Mouse (Mus musculus) embryonic stem cell, embryonic (primary cell): ENCODE measurements around the gene Bap1.

Experiments
- CTCF ChIA-PET, 4 experiments: fragments of 300-600 bp in 2 of 4; fragments of 350-600 bp in 2 of 4; sonication (Branson Sonifier 250); formaldehyde crosslinking; loops; one replicate each; lab custom pipeline; 2022; ENCODE audit warnings: inconsistent platforms in 2 of 4; lab: Charles Lee
- POLR2A ChIA-PET, 4 experiments: fragments of 300-600 bp in 2 of 4; fragments of 350-600 bp in 2 of 4; sonication (Branson Sonifier 250); formaldehyde crosslinking; loops; one replicate each; lab custom pipeline; 2022; ENCODE audit warnings: antibody characterized with exemption in 4 of 4, inconsistent platforms in 1 of 4; lab: Charles Lee

Bap1 gene

GRCm38 (mm10) chr14:31217666-31218065, 33.6 kb upstream of the Bap1 start, which contains the start of gene Sema3g:
Gene Sema3g (plus strand): TSS chr14:31217860.
- CTCF ChIA-PET: interaction anchor here in 3 of 4 experiments (0.8 to 1.8 kb wide), 9 partner anchors 9 to 255 kb away, joined by 3 to 13 read pairs (median 4); partner anchors contain the start of gene Phf7 (in 1 of the 3)

GRCm38 (mm10) chr14:31226978-31227377, 24.3 kb upstream of the Bap1 start:
- CTCF ChIA-PET: interaction anchor here (0.5 to 1.3 kb wide), 10 partner anchors 9 to 246 kb away, joined by 3 to 7 read pairs (median 4); partner anchors contain the start of gene Sema3g (in 1 of the 4)
- POLR2A ChIA-PET: interaction anchor here in 3 of 4 experiments (0.6 to 4.3 kb wide), 15 partner anchors 9 to 1979 kb away, joined by 3 to 20 read pairs (median 4); partner anchors contain the start of genes Glt8d1 (in 1 of the 3), Phf7 (in 1 of the 3), Sema3g (in 1 of the 3) and Spcs1 (in 1 of the 3)

More at GRCm38 (mm10) chr14:31217666-31218065, 33.6 kb upstream of the Bap1 start, which contains the start of gene Sema3g:
- POLR2A ChIA-PET: interaction anchor here in 3 of 4 experiments (0.6 to 3.6 kb wide), 7 partner anchors 9 to 255 kb away, joined by 3 to 15 read pairs (median 5); no protein-coding TSS in a partner anchor

GRCm38 (mm10) chr14:31228234-31228633, 23.0 kb upstream of the Bap1 start:
- ChIA-PET CTCF (interaction anchor here in 3 of 4 experiments (0.6 to 1.6 kb wide), 4 partner anchors 11 to 244 kb away, joined by 3 to 5 read pairs (median 4); partner anchors contain the start of gene Sema3g (in 1 of the 3)), POLR2A (interaction anchor here in 2 of 4 experiments (0.8 to 4.3 kb wide), 9 partner anchors 11 to 64 kb away, joined by 3 to 20 read pairs (median 4); partner anchors contain the start of genes Phf7 (in 2 of the 2), Bap1 (in 1 of the 2), Nisch (in 1 of the 2) and Sema3g (in 1 of the 2))

DNA sequence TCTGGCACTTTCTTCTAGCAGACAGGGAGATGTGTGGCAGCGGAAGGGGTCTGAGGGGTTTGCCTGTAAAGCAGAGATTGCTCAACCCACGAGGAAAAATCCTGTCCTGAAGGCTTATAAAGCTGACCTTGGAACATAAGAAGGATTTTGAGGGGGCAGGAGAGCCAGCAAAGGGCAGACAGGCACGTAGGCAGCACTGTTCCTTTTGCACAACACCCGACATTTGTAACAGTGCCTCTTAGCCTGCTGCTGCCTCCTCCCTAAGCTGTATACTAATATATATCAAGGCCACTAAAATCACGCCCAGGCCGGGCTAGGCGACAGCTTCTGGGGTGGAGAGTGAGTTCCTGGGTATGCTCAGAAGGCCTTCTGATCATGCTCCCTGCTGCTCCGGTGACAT, 20.8 kb upstream of the Bap1 start:
- POLR2A ChIA-PET: interaction anchor here in 2 of 4 experiments (0.9 to 3.9 kb wide), 6 partner anchors 9 to 37 kb away, joined by 3 to 14 read pairs (median 4); partner anchors contain the start of gene Tnnc1 (in 1 of the 2)
- CTCF ChIA-PET: interaction anchor here in 3 of 4 experiments (0.7 to 2.3 kb wide), 5 partner anchors 13 to 242 kb away, joined by 3 to 5 read pairs (median 3); partner anchors contain the start of gene Sema3g (in 1 of the 3)

DNA sequence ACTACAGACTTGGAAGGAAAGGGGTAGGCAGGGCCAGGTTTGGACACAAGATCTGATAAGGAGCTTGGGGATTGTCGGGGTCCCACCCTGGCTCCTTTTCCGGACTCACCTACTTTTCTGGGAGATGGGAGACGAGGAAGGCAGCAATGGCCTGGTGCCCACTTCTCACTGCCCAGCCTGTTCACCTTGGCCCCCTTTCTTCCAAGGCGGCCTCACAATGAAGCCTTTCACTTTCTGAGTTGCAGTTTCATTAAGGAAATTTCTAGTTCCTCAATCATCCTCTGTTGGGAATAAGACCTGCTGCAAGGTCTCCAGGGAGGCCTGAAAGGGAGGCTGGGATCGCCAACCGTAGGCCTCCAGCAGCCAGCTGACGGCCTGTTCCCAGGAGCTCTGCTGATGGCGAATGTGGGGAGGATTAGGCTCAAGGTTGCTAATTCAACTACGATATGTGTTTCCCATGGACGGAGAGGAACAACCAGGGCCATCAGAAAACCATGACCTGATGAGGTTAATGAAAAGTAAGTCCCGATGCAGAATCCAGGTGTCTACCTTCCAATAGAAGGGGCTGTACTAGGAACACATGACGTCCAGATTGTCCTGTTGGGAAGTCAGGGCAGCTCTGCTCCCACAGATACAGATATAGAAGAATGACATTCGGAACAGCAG, 18.7 kb upstream of the Bap1 start:
- CTCF ChIA-PET: interaction anchor here in 2 of 4 experiments (0.9 to 2.3 kb wide), 2 partner anchors 15 to 17 kb away, joined by 5 read pairs; partner anchors contain the start of gene Sema3g (in 1 of the 2)
- POLR2A ChIA-PET: interaction anchor here in 1 of 4 experiments (0.6 to 3.9 kb wide), 3 partner anchors 15 to 261 kb away, joined by 4 to 14 read pairs (median 5); partner anchors contain the start of gene Tnnc1

DNA sequence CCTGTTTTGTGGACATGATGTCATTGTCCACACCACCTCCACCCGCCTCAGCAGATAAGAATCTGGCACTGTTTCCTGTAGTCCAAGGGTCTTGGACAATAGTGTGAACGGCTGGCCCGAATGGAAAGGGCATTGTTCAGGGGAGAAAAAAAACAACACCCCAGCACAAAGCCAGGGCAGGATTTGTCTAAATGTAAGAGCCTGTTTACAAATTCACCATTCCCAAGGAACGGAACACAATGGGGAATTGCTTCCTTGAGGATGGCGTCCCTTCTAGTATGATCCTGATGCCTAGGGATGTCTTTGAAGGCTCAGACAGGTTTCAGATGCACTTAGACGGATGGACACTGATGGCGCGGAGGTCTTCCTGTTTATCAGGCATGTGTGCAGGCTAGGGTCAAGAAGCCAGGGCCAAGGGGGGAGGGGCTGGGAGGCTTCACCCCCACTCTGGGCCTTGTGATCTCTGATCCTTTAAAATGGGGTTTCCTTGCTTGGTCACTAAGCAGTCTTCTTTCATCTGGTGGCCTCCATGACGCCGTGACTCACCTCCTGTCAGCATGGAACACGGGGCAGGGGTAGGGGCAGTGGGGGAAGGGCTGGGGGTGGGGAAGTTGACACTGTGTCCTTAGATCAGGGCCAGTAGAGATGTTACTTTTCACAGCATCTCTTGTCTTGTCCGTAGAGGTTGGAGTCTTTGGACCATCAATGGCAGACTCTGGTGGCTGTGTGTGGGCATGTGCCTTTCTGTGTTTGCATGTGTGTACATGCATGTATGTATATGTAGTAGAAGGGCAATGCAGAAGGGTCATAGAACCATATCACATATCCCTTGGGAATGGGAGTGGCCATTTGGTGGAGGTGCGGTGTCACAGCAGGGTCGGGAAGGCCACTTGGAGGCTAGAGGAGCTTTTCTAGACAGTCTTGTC, 17.9 kb upstream of the Bap1 start:
- ChIA-PET POLR2A (interaction anchor here in 3 of 4 experiments (0.7 to 3.9 kb wide), 5 partner anchors 18 to 37 kb away, joined by 3 to 14 read pairs (median 4); partner anchors contain the start of genes Bap1 (in 1 of the 3), Phf7 (in 1 of the 3) and Tnnc1 (in 1 of the 3)), CTCF (interaction anchor here (0.6 to 1.6 kb wide), 13 partner anchors 8 to 231 kb away, joined by 3 to 6 read pairs (median 3); partner anchors contain the start of gene Sema3g (in 2 of the 4))

DNA sequence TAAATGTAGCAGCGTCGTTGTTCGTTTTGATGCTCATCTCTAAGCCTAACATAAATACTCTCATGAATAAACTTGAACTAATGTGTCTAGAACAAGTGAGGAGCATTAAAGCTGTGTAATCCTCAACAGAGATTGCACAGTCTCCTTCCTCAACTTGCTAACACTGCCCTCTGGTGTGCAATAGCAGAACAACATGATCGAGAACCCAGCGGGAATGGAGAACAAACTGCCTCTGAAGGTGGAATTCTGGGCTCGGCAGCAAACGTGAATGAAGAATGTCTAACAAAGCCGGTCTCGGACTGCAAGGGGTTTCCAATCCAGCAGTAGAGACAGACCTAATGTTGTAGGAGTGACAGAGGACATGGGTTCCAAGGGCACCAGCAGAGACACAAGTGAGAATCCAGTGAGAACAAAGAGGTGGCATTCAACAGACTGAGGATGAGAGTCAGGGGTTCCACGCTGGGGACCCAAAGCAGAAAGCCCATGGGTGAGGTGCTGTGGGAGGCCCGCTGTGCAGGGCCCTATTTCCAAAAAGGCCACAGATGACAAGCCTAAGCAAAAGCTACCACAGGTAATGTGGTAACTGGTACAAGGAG, 17.2 kb upstream of the Bap1 start:
- ChIA-PET POLR2A (interaction anchor here in 3 of 4 experiments (0.7 to 3.9 kb wide), 5 partner anchors 17 to 36 kb away, joined by 3 to 14 read pairs (median 4); partner anchors contain the start of genes Bap1 (in 1 of the 3), Phf7 (in 1 of the 3) and Tnnc1 (in 1 of the 3)), CTCF (interaction anchor here (0.6 to 1.6 kb wide), 16 partner anchors 8 to 805 kb away, joined by 3 to 6 read pairs (median 3); partner anchors contain the start of gene Sema3g (in 2 of the 4))

DNA sequence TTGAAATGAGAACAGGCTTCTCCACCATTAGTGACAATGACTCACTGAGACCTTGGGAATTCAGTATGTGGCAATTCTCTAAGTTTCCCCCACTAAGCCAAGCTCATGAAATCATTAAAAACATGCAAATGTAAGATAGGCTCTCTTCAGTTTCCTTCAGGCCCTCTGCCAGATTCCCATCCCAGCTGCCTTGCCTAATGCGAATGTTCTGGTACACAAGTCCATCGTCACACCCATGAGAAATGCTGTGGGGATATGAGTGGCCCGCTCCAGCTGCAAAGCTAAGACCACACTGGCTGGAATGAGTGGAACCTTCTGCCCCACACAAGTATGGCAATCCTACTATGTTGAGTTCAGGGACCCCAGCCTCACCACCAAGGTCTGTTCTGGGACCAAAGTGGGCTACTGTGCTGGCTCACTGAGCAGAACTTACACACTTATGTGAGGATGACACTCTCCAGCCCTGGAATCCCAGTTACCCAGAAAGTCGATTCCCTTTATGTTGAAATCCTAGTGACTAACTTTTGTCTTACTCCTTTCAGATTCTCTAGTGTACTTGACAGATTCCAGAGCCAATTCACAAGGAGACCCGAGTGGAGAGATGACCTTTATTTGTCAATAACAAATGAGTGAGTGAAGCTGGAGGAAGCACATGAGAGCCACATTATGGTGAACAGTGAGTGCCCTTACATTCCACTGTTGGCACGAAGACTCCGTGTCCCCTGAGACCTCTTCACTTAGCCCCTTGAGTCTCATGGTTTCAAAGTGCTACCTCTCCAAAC, 14.0 kb upstream of the Bap1 start:
- ChIA-PET CTCF (interaction anchor here in 1 of 4 experiments (0.6 to 0.8 kb wide), 2 partner anchors 12 to 35 kb away, joined by 3 read pairs; no protein-coding TSS in a partner anchor), POLR2A (interaction anchor here in 1 of 4 experiments (0.6 to 1.2 kb wide), 2 partner anchors 47 to 98 kb away, joined by 3 read pairs; no protein-coding TSS in a partner anchor)

GRCm38 (mm10) chr14:31240528-31240927, 10.7 kb upstream of the Bap1 start:
- POLR2A ChIA-PET: interaction anchor here in 3 of 4 experiments (0.5 to 2.7 kb wide), 8 partner anchors 10 to 634 kb away, joined by 3 to 9 read pairs (median 5); partner anchors contain the start of genes Phf7 (in 1 of the 3) and Tnnc1 (in 1 of the 3)
- CTCF ChIA-PET: interaction anchor here in 3 of 4 experiments (0.5 to 0.9 kb wide), 3 partner anchors 25 to 729 kb away, joined by 3 to 6 read pairs (median 5); no protein-coding TSS in a partner anchor

GRCm38 (mm10) chr14:31244777-31245176, 6.5 kb upstream of the Bap1 start:
- POLR2A ChIA-PET: no interaction called here
- CTCF ChIA-PET: no interaction called here

- POLR2A ChIA-PET: interaction anchor here in 2 of 4 experiments (0.7 to 1.3 kb wide), 2 partner anchors 10 to 24 kb away, joined by 4 read pairs; no protein-coding TSS in a partner anchor
- CTCF ChIA-PET: interaction anchor here in 1 of 4 experiments (1.0 kb wide), 1 partner anchor 26 kb away, joined by 4 read pairs; no protein-coding TSS in a partner anchor
Observed at GRCm38 (mm10) chr14:31245946-31246345, 5.3 kb upstream of the Bap1 start.

DNA sequence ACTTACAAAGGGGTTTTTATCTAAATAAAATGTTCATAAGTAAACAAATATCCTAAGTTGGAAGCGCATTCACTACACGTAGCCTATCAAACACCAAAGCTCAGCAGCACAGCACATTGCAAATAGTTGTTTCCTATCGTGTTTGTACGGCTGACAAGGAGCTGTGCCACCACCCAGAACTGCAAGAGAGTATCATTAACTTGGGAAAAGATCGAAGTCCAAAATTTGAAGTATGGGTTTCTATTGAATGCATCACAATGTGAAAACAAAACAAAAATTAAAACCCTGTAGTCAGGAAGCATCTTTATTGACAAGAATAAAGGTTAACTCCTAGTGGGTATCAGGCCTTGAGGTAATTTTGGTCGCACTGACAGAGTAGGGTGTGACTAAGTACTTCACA, 2.9 kb upstream of the Bap1 start:
- ChIA-PET POLR2A (interaction anchor here in 2 of 4 experiments (0.6 to 1.2 kb wide), 2 partner anchors 9 to 667 kb away, joined by 3 read pairs; no protein-coding TSS in a partner anchor), CTCF (no interaction called here)

DNA sequence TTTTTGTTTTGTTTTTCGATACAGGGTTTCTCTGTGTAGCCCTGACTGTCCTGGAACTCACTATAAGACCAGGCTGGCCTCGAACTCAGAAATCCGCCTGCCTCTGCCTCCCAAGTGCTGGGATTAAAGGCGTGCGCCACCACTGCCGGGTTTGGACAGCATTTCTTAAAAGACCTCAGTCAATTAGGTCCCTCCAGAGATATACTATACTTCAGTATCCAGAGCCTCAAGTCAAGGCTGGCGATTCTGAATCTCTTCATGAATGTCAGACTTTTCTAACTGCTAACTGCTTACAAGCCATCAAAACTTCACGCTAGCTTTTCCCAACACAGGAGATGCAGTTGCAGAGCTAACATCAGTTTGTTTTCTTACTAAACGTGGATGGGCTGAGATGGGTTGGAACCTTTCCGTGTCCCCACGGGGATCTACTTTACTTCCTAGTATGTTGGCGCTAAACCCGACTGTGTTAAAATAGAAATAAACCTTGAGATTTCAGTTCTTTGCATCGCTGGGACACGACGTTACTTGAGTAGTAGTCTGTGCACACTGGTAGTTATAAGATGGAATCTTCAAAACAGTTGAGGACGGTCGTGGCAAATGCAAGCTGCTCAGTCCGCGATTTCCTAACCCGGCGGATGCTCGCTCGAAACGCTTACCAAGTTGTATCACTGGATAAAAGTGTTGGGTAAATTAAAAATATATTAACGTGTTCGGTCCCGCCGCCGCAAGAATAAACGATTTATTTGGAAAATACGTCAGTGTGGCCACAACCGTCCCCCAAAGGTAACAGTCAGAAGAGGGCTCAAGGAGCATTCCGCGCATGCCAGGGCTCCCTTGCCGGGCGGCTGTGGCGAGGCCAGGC, 797 bp upstream of the Bap1 start:
- ChIA-PET POLR2A (interaction anchor here in 3 of 4 experiments (0.6 to 2.6 kb wide), 25 partner anchors 10 to 997 kb away, joined by 3 to 17 read pairs (median 4); partner anchors contain the start of genes Dcp1a (in 1 of the 3), Nek4 (in 1 of the 3) and Tnnc1 (in 1 of the 3)), CTCF (interaction anchor here in 2 of 4 experiments (0.9 to 1.5 kb wide), 3 partner anchors 19 to 222 kb away, joined by 3 to 10 read pairs (median 3); partner anchors contain the start of gene Sema3g (in 1 of the 2))

- ChIA-PET POLR2A (interaction anchor here in 2 of 4 experiments (0.7 to 2.6 kb wide), 12 partner anchors 9 to 255 kb away, joined by 3 to 17 read pairs (median 4); partner anchors contain the start of genes Capn7 (in 1 of the 2) and Tnnc1 (in 1 of the 2)), CTCF (interaction anchor here in 2 of 4 experiments (0.5 to 1.5 kb wide), 4 partner anchors 18 to 695 kb away, joined by 3 to 10 read pairs (median 3); no protein-coding TSS in a partner anchor)
Observed at GRCm38 (mm10) chr14:31251626-31252025, 376 bp downstream of the Bap1 start.
